Mouse (Mus musculus) limb, embryonic 14.5 days (tissue): ENCODE data around the gene Limd2. TPM values are rescaled to one million over a fixed set of nuclear protein-coding genes. Genes with fewer than 3 reads are reported as not detected.

Source experiments
- ATAC-seq: fragments of 200-750 bp; cut with Nextera tagmentation; 2 replicates; pipeline ENCODE4 v1.8.0; 2017; ENCODE audit warnings: low read depth, moderate number of reproducible peaks, moderate TSS enrichment; ENCODE audit not compliant: low FRiP score
- DNase-seq: peaks from one replicate; pipeline ENCODE4 v3.0.0-alpha.2; 2015; ENCODE audit warnings: low spot score
- H3K27ac ChIP-seq: fragments of 300-500 bp; sonication (generic); replicated peaks from 2 replicates; pipeline ENCODE4 v1.5.1; 2014; ENCODE audit warnings: low read depth, mild to moderate bottlenecking, low read length, moderate library complexity, mixed read lengths
- H3K27me3 ChIP-seq: fragments of 300-500 bp; sonication (generic); 2 replicates; pipeline ENCODE4 v1.6.1; 2014; ENCODE audit warnings: low read length, mixed read lengths; ENCODE audit not compliant: control insufficient read depth, insufficient read depth
- H3K36me3 ChIP-seq: fragments of 300-500 bp; sonication (generic); 2 replicates; pipeline ENCODE4 v1.6.1; 2014; ENCODE audit warnings: mild to moderate bottlenecking, low read length, moderate library complexity, mixed read lengths; ENCODE audit not compliant: control insufficient read depth, insufficient read depth
- H3K4me1 ChIP-seq: fragments of 300-500 bp; sonication (generic); 2 replicates; pipeline ENCODE4 v1.6.1; 2014; ENCODE audit warnings: antibody characterized with exemption, low read length, mixed read lengths; ENCODE audit not compliant: control insufficient read depth, insufficient read depth
- H3K4me2 ChIP-seq: fragments of 300-500 bp; sonication (generic); replicated peaks from 2 replicates; pipeline ENCODE4 v1.6.1; 2014; ENCODE audit warnings: low read depth, mild to moderate bottlenecking, low read length, moderate library complexity; ENCODE audit not compliant: severe bottlenecking
- H3K4me3 ChIP-seq: fragments of 300-500 bp; sonication (generic); replicated peaks from 2 replicates; pipeline ENCODE4 v1.5.1; 2014; ENCODE audit warnings: low read length
- H3K9ac ChIP-seq: fragments of 300-500 bp; sonication (generic); 2 replicates; pipeline ENCODE4 v1.6.1; 2014; ENCODE audit warnings: mild to moderate bottlenecking, low read depth, low read length, moderate library complexity; ENCODE audit not compliant: severe bottlenecking
- H3K9me3 ChIP-seq: fragments of 300-500 bp; sonication (generic); 2 replicates; pipeline ENCODE4 v1.6.1; 2016; ENCODE audit warnings: low read length; ENCODE audit not compliant: control insufficient read depth
- POLR2A ChIP-seq: fragments of 200-500 bp; IDR thresholded peaks from 2 replicates; pipeline ENCODE4 v1.8.0; 2012; ENCODE audit warnings: inconsistent platforms, mild to moderate bottlenecking, moderate library complexity, borderline replicate concordance; ENCODE audit not compliant: insufficient read depth, insufficient read length; ENCODE audit errors: extremely low read depth
- WGBS: fragments of 180-500 bp; shearing (Covaris S2); extraction: QIAGEN DNeasy Blood & Tissue Kit; methylation state at CpG from one replicate; pipeline ENCODE4 v1.1.7; 2014; 5-methylcytosine and 5-hydroxymethylcytosine counted together
- polyA plus RNA-seq, 2 experiments: library from polyadenylated mRNA; depleted of rRNA in 1 of 2; stranded (reverse) in 1 of 2; unstranded in 1 of 2; fragments of >200 nt; fragmentation: Nextera tagmentation in 1 of 2; extraction: Ambion mirVana in 1 of 2; gene quantifications; 2 replicates each; pipeline versions ENCODE4 v1.2.1 to v1.2.3; 2012 to 2014

The Limd2 gene
- polyA plus RNA-seq, 2 experiments, result 148 to 237 TPM

- H3K4me1 ChIP-seq, result no peaks in the 10 kb centered on the region
- ATAC-seq (no peak), DNase-seq (no peak)
- H3K4me3 ChIP-seq, result no peak overlapping the region
- H3K27ac ChIP-seq, result no peak overlapping the region
- no peak overlapping the region for H3K9ac ChIP-seq
- no peak for TF ChIP-seq POLR2A
- H3K36me3 ChIP-seq, result peaks cover 14% of the 10 kb centered on the region
- 81% methylated on average over 7 of the region's 7 CpGs for WGBS
- no peak overlapping the region for H3K4me2 ChIP-seq
- no peaks in the 10 kb centered on the region for H3K9me3 ChIP-seq
- no peaks in the 10 kb centered on the region for H3K27me3 ChIP-seq
Measured at GRCm38 (mm10) chr11:106179711-106180448, 19.2 kb upstream of the Limd2 start.

DNA sequence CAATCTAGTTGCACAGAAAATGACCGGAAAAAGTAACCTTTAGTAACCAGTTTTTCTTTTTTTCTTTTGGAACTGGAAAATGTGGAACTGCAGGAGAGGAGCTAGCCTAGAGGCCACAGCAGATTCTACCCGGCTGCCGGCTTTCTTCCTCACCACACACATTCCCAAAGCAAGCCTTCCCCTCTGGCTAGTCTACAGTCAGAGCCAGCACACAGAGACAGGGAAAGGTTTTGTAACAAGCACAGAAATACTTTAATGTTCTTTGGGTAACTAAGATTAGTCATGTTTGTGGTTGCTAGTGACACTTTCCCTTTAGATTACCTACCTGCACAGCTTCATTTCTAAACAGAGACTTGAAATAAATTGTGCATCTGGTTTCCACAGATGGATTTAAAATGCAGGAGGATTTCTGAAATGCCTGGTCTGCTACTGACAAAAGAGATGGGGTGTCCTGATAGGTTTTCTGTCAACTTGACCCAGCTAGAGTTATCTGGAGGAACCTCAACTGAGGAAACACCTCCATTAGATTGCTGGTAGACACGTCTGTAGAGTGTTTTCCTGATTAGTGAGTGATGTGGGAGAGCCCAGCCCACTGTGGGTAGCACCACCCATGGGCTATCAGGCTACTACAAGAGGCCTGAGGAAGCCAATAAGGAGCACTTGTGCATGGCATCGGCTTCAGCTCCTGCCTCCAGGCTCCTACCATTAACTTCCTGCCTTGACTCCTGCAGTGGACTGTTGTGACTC, 17.5 kb upstream of the Limd2 start:
- Histone ChIP-seq H3K4me3 (no peak overlapping the region), H3K4me2 (no peak overlapping the region), H3K27ac (no peak overlapping the region), H3K9ac (no peak overlapping the region), H3K9me3 (no peaks in the 10 kb centered on the region), H3K27me3 (no peaks in the 10 kb centered on the region), H3K4me1 (no peaks in the 10 kb centered on the region), H3K36me3 (peaks cover 8% of the 10 kb centered on the region; the same call in 1 of the 2 replicates)
- no peak for TF ChIP-seq POLR2A
- ATAC-seq (no peak), DNase-seq (no peak)
- 59% methylated on average over 5 of the region's 5 CpGs for WGBS

GRCm38 (mm10) chr11:106176372-106176771, 15.7 kb upstream of the Limd2 start:
- WGBS, result 81% methylated on average over 5 of the region's 5 CpGs
- TF ChIP-seq POLR2A, result no peak
- H3K4me2 ChIP-seq, result no peak overlapping the region

GRCm38 (mm10) chr11:106175081-106175480, 14.4 kb upstream of the Limd2 start:
- DNase-seq, result no peak
- Histone ChIP-seq H3K4me3 (no peak overlapping the region), H3K9me3 (no peaks in the 10 kb centered on the region), H3K27ac (no peak overlapping the region), H3K27me3 (no peaks in the 10 kb centered on the region), H3K4me1 (no peaks in the 10 kb centered on the region), H3K9ac (no peak overlapping the region), H3K36me3 (peaks cover 16% of the 10 kb centered on the region; the same call in 1 of the 2 replicates), H3K4me2 (no peak overlapping the region)
- 37% methylated on average over 3 of the region's 3 CpGs for WGBS
- no peak for TF ChIP-seq POLR2A
- no peak for ATAC-seq

More at GRCm38 (mm10) chr11:106176372-106176771, 15.7 kb upstream of the Limd2 start:
- Histone ChIP-seq H3K9ac (no peak overlapping the region), H3K4me1 (no peaks in the 10 kb centered on the region), H3K36me3 (peaks cover 10% of the 10 kb centered on the region; the same call in 1 of the 2 replicates), H3K4me3 (no peak overlapping the region), H3K9me3 (no peaks in the 10 kb centered on the region), H3K27me3 (no peaks in the 10 kb centered on the region), H3K27ac (no peak overlapping the region)
- DNase-seq (no peak), ATAC-seq (no peak)

GRCm38 (mm10) chr11:106174372-106174771, 13.7 kb upstream of the Limd2 start:
- DNase-seq, result no peak
- WGBS, result 76% methylated on average over 5 of the region's 5 CpGs
- Histone ChIP-seq H3K4me2 (no peak overlapping the region), H3K9me3 (no peaks in the 10 kb centered on the region), H3K9ac (0 out of 2 replicates have a peak overlapping the region, but pooled peaks have one; percentile 13), H3K4me3 (no peak overlapping the region), H3K36me3 (peaks cover 21% of the 10 kb centered on the region; the same call in 1 of the 2 replicates), H3K27ac (no peak overlapping the region), H3K27me3 (no peaks in the 10 kb centered on the region), H3K4me1 (no peaks in the 10 kb centered on the region)
- ATAC-seq, result no peak
- no peak for TF ChIP-seq POLR2A
